Mouse (Mus musculus): ENCODE results near the gene Scarb1.

Scarb1 gene

GRCm38 (mm10) chr5:125364851-125365429, 24.0 kb upstream of the Scarb1 start:
- no peak for DNase-seq (ENCODE audit: low spot score in 2 of 2)

GRCm38 (mm10) chr5:125363894-125364293, 23.0 kb upstream of the Scarb1 start:
- peak; percentile 44 to 46 for DNase-seq (ENCODE audit: low spot score in 2 of 2)

- DNase-seq (ENCODE audit: low spot score in 2 of 2): no peak
These were observed 20.2 kb upstream of the Scarb1 start for GRCm38 (mm10) chr5:125360981-125361510.

- DNase-seq (ENCODE audit: low spot score in 2 of 2): no peak
These were observed 19.7 kb upstream of the Scarb1 start for GRCm38 (mm10) chr5:125360566-125360965.

- no peak for DNase-seq (ENCODE audit: low spot score in 2 of 2)
These were observed 17.3 kb upstream of the Scarb1 start for GRCm38 (mm10) chr5:125358270-125358608.

GRCm38 (mm10) chr5:125357543-125358269, 16.8 kb upstream of the Scarb1 start:
- no peak for DNase-seq (ENCODE audit: low spot score in 2 of 2)

- no peak for DNase-seq (ENCODE audit: low spot score in 2 of 2)
These were observed 14.8 kb upstream of the Scarb1 start for GRCm38 (mm10) chr5:125355650-125356049.

- DNase-seq (ENCODE audit: low spot score in 2 of 2): no peak
These were observed 14.1 kb upstream of the Scarb1 start for GRCm38 (mm10) chr5:125354885-125355492.

GRCm38 (mm10) chr5:125352781-125353294, 11.9 kb upstream of the Scarb1 start:
- DNase-seq (ENCODE audit: low spot score in 2 of 2): no peak

GRCm38 (mm10) chr5:125351939-125352338, 11.0 kb upstream of the Scarb1 start:
- no peak for DNase-seq (ENCODE audit: low spot score in 2 of 2)

GRCm38 (mm10) chr5:125351057-125351456, 10.2 kb upstream of the Scarb1 start:
- DNase-seq (ENCODE audit: low spot score in 2 of 2): no peak

- no peak for DNase-seq (ENCODE audit: low spot score in 2 of 2)
These were observed 8.5 kb upstream of the Scarb1 start for GRCm38 (mm10) chr5:125349391-125349790.

GRCm38 (mm10) chr5:125348487-125348886, 7.6 kb upstream of the Scarb1 start:
- no peak for DNase-seq (ENCODE audit: low spot score in 2 of 2)

- no peak for DNase-seq (ENCODE audit: low spot score in 2 of 2)
These were observed 7.2 kb upstream of the Scarb1 start for GRCm38 (mm10) chr5:125348067-125348466.

- DNase-seq (ENCODE audit: low spot score in 2 of 2): no peak
These were observed 3.4 kb upstream of the Scarb1 start for GRCm38 (mm10) chr5:125344296-125344695.

- DNase-seq (ENCODE audit: low spot score in 2 of 2): no peak
These were observed 681 bp upstream of the Scarb1 start for GRCm38 (mm10) chr5:125341459-125342090.

GRCm38 (mm10) chr5:125339851-125340531, 903 bp downstream of the Scarb1 start:
- peak in 1 of 2 experiments; percentile 42 for DNase-seq (ENCODE audit: low spot score in 2 of 2)

GRCm38 (mm10) chr5:125339108-125339751, 1.7 kb downstream of the Scarb1 start:
- peak in 1 of 2 experiments; percentile 46 for DNase-seq (ENCODE audit: low spot score in 2 of 2)

- DNase-seq (ENCODE audit: low spot score in 2 of 2): no peak
These were observed 3.4 kb downstream of the Scarb1 start for GRCm38 (mm10) chr5:125337526-125337925.

- no peak for DNase-seq (ENCODE audit: low spot score in 2 of 2)
These were observed 3.9 kb downstream of the Scarb1 start for GRCm38 (mm10) chr5:125337012-125337411.

- DNase-seq (ENCODE audit: low spot score in 2 of 2): no peak
These were observed 7.9 kb downstream of the Scarb1 start for GRCm38 (mm10) chr5:125333009-125333408.
